Mouse (Mus musculus): ENCODE measurements at regions not wholly inside any gene's neighbourhood (a gene's known extent, or its start where the extent isn't known, plus 50 kb on each side); places are given as distances from the start of the nearest gene placed in this dataset.

- no peak overlapping the region for H3K9ac ChIP-seq (ENCODE audit: low read depth, low read length)
- H3K36me3 ChIP-seq (ENCODE audit: control insufficient read depth, insufficient read depth, low read length) = no peaks in the 10 kb centered on the region
- WGBS (ENCODE audit: insufficient replicate concordance) = 86% methylated on average over 1 of the region's 1 CpGs
These were observed 137.0 kb upstream of the Ddhd1 start for GRCm38 (mm10) chr14:45794980-45795379.

GRCm38 (mm10) chr14:45796665-45797319 lies 138.8 kb upstream of the Ddhd1 start:
- ATAC-seq (replicated peaks; ENCODE audit: insufficient number of reproducible peaks, low FRiP score, low TSS enrichment) = no peak
- Histone ChIP-seq H3K4me1 (ENCODE audit: control insufficient read depth, insufficient read depth, low read length) (no peaks in the 10 kb centered on the region), H3K36me3 (ENCODE audit: control insufficient read depth, insufficient read depth, low read length) (no peaks in the 10 kb centered on the region), H3K9ac (ENCODE audit: low read depth, low read length) (no peak overlapping the region), H3K27me3 (ENCODE audit: control insufficient read depth, insufficient read depth, low read length) (no peaks in the 10 kb centered on the region), H3K4me2 (no peak overlapping the region), H3K4me3 (ENCODE audit: low read depth, low read length) (no peak overlapping the region), H3K9me3 (replicated peaks; ENCODE audit: control insufficient read depth, low read length) (peaks cover 4% of the 10 kb centered on the region; the same call in 1 of the 2 replicates), H3K27ac (ENCODE audit: low read depth, low read length) (no peak overlapping the region)
- 77% methylated on average over 10 of the region's 10 CpGs for WGBS (ENCODE audit: insufficient replicate concordance)

More at GRCm38 (mm10) chr14:45794980-45795379, 137.0 kb upstream of the Ddhd1 start:
- Histone ChIP-seq H3K9me3 (replicated peaks; ENCODE audit: control insufficient read depth, low read length) (no peaks in the 10 kb centered on the region), H3K4me1 (ENCODE audit: control insufficient read depth, insufficient read depth, low read length) (no peaks in the 10 kb centered on the region), H3K4me3 (ENCODE audit: low read depth, low read length) (no peak overlapping the region), H3K27ac (ENCODE audit: low read depth, low read length) (no peak overlapping the region), H3K4me2 (no peak overlapping the region), H3K27me3 (ENCODE audit: control insufficient read depth, insufficient read depth, low read length) (no peaks in the 10 kb centered on the region)
- ATAC-seq (replicated peaks; ENCODE audit: insufficient number of reproducible peaks, low FRiP score, low TSS enrichment) = no peak

GRCm38 (mm10) chr14:45797320-45797696 lies 139.4 kb upstream of the Ddhd1 start:
- H3K27me3 ChIP-seq (ENCODE audit: control insufficient read depth, insufficient read depth, low read length) = no peaks in the 10 kb centered on the region
- H3K9ac ChIP-seq (ENCODE audit: low read depth, low read length) = no peak overlapping the region
- no peak overlapping the region for H3K4me2 ChIP-seq
- ATAC-seq (replicated peaks; ENCODE audit: insufficient number of reproducible peaks, low FRiP score, low TSS enrichment) = no peak
- H3K27ac ChIP-seq (ENCODE audit: low read depth, low read length) = no peak overlapping the region
- H3K4me1 ChIP-seq (ENCODE audit: control insufficient read depth, insufficient read depth, low read length) = no peaks in the 10 kb centered on the region
- H3K9me3 ChIP-seq (replicated peaks; ENCODE audit: control insufficient read depth, low read length) = peaks cover 4% of the 10 kb centered on the region; the same call in 1 of the 2 replicates
- no peak overlapping the region for H3K4me3 ChIP-seq (ENCODE audit: low read depth, low read length)
- 86% methylated on average over 4 of the region's 4 CpGs for WGBS (ENCODE audit: insufficient replicate concordance)
- H3K36me3 ChIP-seq (ENCODE audit: control insufficient read depth, insufficient read depth, low read length) = no peaks in the 10 kb centered on the region

- no peak overlapping the region for H3K4me2 ChIP-seq
- no peak overlapping the region for H3K9ac ChIP-seq (ENCODE audit: low read depth, low read length)
- H3K4me1 ChIP-seq (ENCODE audit: control insufficient read depth, insufficient read depth, low read length) = no peaks in the 10 kb centered on the region
- H3K27ac ChIP-seq (ENCODE audit: low read depth, low read length) = no peak overlapping the region
- no peak for ATAC-seq (replicated peaks; ENCODE audit: insufficient number of reproducible peaks, low FRiP score, low TSS enrichment)
- H3K27me3 ChIP-seq (ENCODE audit: control insufficient read depth, insufficient read depth, low read length) = no peaks in the 10 kb centered on the region
- no peak overlapping the region for H3K4me3 ChIP-seq (ENCODE audit: low read depth, low read length)
- peaks cover 4% of the 10 kb centered on the region; the same call in 1 of the 2 replicates for H3K9me3 ChIP-seq (replicated peaks; ENCODE audit: control insufficient read depth, low read length)
- 73% methylated on average over 2 of the region's 2 CpGs for WGBS (ENCODE audit: insufficient replicate concordance)
- no peaks in the 10 kb centered on the region for H3K36me3 ChIP-seq (ENCODE audit: control insufficient read depth, insufficient read depth, low read length)
These were observed 141.3 kb upstream of the Ddhd1 start for GRCm38 (mm10) chr14:45799286-45799685.

GRCm38 (mm10) chr14:45805950-45806349 lies 148.0 kb upstream of the Ddhd1 start:
- H3K27ac ChIP-seq (ENCODE audit: low read depth, low read length) = no peak overlapping the region
- no peak overlapping the region for H3K4me2 ChIP-seq
- ATAC-seq (replicated peaks; ENCODE audit: insufficient number of reproducible peaks, low FRiP score, low TSS enrichment) = no peak
- H3K9ac ChIP-seq (ENCODE audit: low read depth, low read length) = no peak overlapping the region
- H3K4me3 ChIP-seq (ENCODE audit: low read depth, low read length) = no peak overlapping the region
- WGBS (ENCODE audit: insufficient replicate concordance) = 80% methylated on average over 3 of the region's 3 CpGs
- H3K27me3 ChIP-seq (ENCODE audit: control insufficient read depth, insufficient read depth, low read length) = no peaks in the 10 kb centered on the region
- no peaks in the 10 kb centered on the region for H3K9me3 ChIP-seq (replicated peaks; ENCODE audit: control insufficient read depth, low read length)
- H3K4me1 ChIP-seq (ENCODE audit: control insufficient read depth, insufficient read depth, low read length) = peaks cover 3% of the 10 kb centered on the region; the same call in 1 of the 2 replicates
- H3K36me3 ChIP-seq (ENCODE audit: control insufficient read depth, insufficient read depth, low read length) = no peaks in the 10 kb centered on the region

- Histone ChIP-seq H3K4me2 (no peak overlapping the region), H3K9me3 (replicated peaks; ENCODE audit: control insufficient read depth, low read length) (no peaks in the 10 kb centered on the region), H3K36me3 (ENCODE audit: control insufficient read depth, insufficient read depth, low read length) (no peaks in the 10 kb centered on the region), H3K4me3 (ENCODE audit: low read depth, low read length) (no peak overlapping the region), H3K27ac (ENCODE audit: low read depth, low read length) (no peak overlapping the region), H3K27me3 (ENCODE audit: control insufficient read depth, insufficient read depth, low read length) (no peaks in the 10 kb centered on the region), H3K9ac (ENCODE audit: low read depth, low read length) (no peak overlapping the region), H3K4me1 (ENCODE audit: control insufficient read depth, insufficient read depth, low read length) (peaks cover 3% of the 10 kb centered on the region; the same call in 1 of the 2 replicates)
- WGBS (ENCODE audit: insufficient replicate concordance) = 85% methylated on average over 7 of the region's 7 CpGs
- ATAC-seq (replicated peaks; ENCODE audit: insufficient number of reproducible peaks, low FRiP score, low TSS enrichment) = no peak
These were observed 148.9 kb upstream of the Ddhd1 start for GRCm38 (mm10) chr14:45806726-45807280.

- H3K4me3 ChIP-seq (ENCODE audit: low read depth, low read length) = no peak overlapping the region
- no peaks in the 10 kb centered on the region for H3K9me3 ChIP-seq (replicated peaks; ENCODE audit: control insufficient read depth, low read length)
- no peaks in the 10 kb centered on the region for H3K36me3 ChIP-seq (ENCODE audit: control insufficient read depth, insufficient read depth, low read length)
- no peak overlapping the region for H3K9ac ChIP-seq (ENCODE audit: low read depth, low read length)
- no peak overlapping the region for H3K4me2 ChIP-seq
- H3K4me1 ChIP-seq (ENCODE audit: control insufficient read depth, insufficient read depth, low read length) = peaks cover 3% of the 10 kb centered on the region; the same call in 1 of the 2 replicates
- 88% methylated on average over 7 of the region's 7 CpGs for WGBS (ENCODE audit: insufficient replicate concordance)
- no peak overlapping the region for H3K27ac ChIP-seq (ENCODE audit: low read depth, low read length)
- no peak for ATAC-seq (replicated peaks; ENCODE audit: insufficient number of reproducible peaks, low FRiP score, low TSS enrichment)
- no peaks in the 10 kb centered on the region for H3K27me3 ChIP-seq (ENCODE audit: control insufficient read depth, insufficient read depth, low read length)
These were observed 149.8 kb upstream of the Ddhd1 start for GRCm38 (mm10) chr14:45807767-45808166.

- ATAC-seq (replicated peaks; ENCODE audit: insufficient number of reproducible peaks, low FRiP score, low TSS enrichment) = no peak
- Histone ChIP-seq H3K4me3 (ENCODE audit: low read depth, low read length) (no peak overlapping the region), H3K4me1 (ENCODE audit: control insufficient read depth, insufficient read depth, low read length) (peaks cover 3% of the 10 kb centered on the region; the same call in 1 of the 2 replicates), H3K9ac (ENCODE audit: low read depth, low read length) (no peak overlapping the region), H3K9me3 (replicated peaks; ENCODE audit: control insufficient read depth, low read length) (no peaks in the 10 kb centered on the region), H3K27ac (ENCODE audit: low read depth, low read length) (no peak overlapping the region), H3K36me3 (ENCODE audit: control insufficient read depth, insufficient read depth, low read length) (no peaks in the 10 kb centered on the region), H3K4me2 (no peak overlapping the region), H3K27me3 (ENCODE audit: control insufficient read depth, insufficient read depth, low read length) (no peaks in the 10 kb centered on the region)
- WGBS (ENCODE audit: insufficient replicate concordance) = 84% methylated on average over 7 of the region's 7 CpGs
These were observed 151.5 kb upstream of the Ddhd1 start for GRCm38 (mm10) chr14:45809491-45809890.

GRCm38 (mm10) chr14:45810101-45810500 lies 152.2 kb upstream of the Ddhd1 start:
- no peak for ATAC-seq (replicated peaks; ENCODE audit: insufficient number of reproducible peaks, low FRiP score, low TSS enrichment)
- Histone ChIP-seq H3K4me3 (ENCODE audit: low read depth, low read length) (no peak overlapping the region), H3K9ac (ENCODE audit: low read depth, low read length) (no peak overlapping the region), H3K4me1 (ENCODE audit: control insufficient read depth, insufficient read depth, low read length) (peaks cover 3% of the 10 kb centered on the region; the same call in 1 of the 2 replicates), H3K27ac (ENCODE audit: low read depth, low read length) (no peak overlapping the region), H3K4me2 (no peak overlapping the region), H3K9me3 (replicated peaks; ENCODE audit: control insufficient read depth, low read length) (no peaks in the 10 kb centered on the region), H3K27me3 (ENCODE audit: control insufficient read depth, insufficient read depth, low read length) (no peaks in the 10 kb centered on the region), H3K36me3 (ENCODE audit: control insufficient read depth, insufficient read depth, low read length) (no peaks in the 10 kb centered on the region)
- 57% methylated on average over 4 of the region's 4 CpGs for whole genome bisulfite sequencing (ENCODE audit: insufficient replicate concordance)
